Mouse (Mus musculus) adrenal gland, postnatal 36 days (tissue): ENCODE results near the gene Gm42742. TPM values are rescaled to one million over a fixed set of nuclear protein-coding genes. Genes with fewer than 3 reads are reported as not detected.

Experiments used
- DNase-seq, 2 experiments: peaks; one replicate each; pipeline ENCODE4 v3.0.0; 2021; ENCODE audit warnings: mixed read lengths in 1 of 2
- long read RNA-seq, 2 experiments: library from polyadenylated mRNA; stranded (forward); transcript quantifications; one replicate each; pipeline ENCODE4 v2.0.0; 2021; ENCODE audit warnings: borderline sequencing depth in 2 of 2
- total RNA-seq, 2 experiments: library from RNA; stranded (reverse); gene quantifications; 2 replicates each; pipeline ENCODE4 v1.2.3; 2021

Gene Gm42742
- total RNA-seq = 10 to 100 TPM; 28.9 to 29.6 TPM
- long read RNA-seq, experiment 1, partial matches to known transcripts = 0 of 2 reads
- long read RNA-seq, experiment 1, other reads (novel, unspliced or antisense) = 2 of 2 reads
- long read RNA-seq, experiment 2 = 0 reads

GRCm38 (mm10) chr7:127020901-127021562, at the start of gene Gm42742, which contains the start of gene Prrt2:
Gene Gm42742, minus strand, starts transcription at chr7:127021097.
Gene Prrt2, minus strand, starts transcription at chr7:127021211.
- peak; percentile 49 to 67 for DNase-seq

GRCm38 (mm10) chr7:127066317-127066716, 45.4 kb upstream of the Gm42742 start:
- peak; percentile 58 to 66 for DNase-seq

GRCm38 (mm10) chr7:127065538-127065937, 44.6 kb upstream of the Gm42742 start:
- DNase-seq = no peak

GRCm38 (mm10) chr7:127055026-127055585, 34.2 kb upstream of the Gm42742 start:
- no peak for DNase-seq

- DNase-seq = peak; percentile 91
These were observed 21.2 kb upstream of the Gm42742 start, which contains the start of gene Kif22 for GRCm38 (mm10) chr7:127041851-127042672. Gene Kif22, minus strand, starts transcription at chr7:127042471.

- DNase-seq = no peak
These were observed 10.3 kb upstream of the Gm42742 start for GRCm38 (mm10) chr7:127031244-127031643.

- no peak for DNase-seq
These were observed 9.3 kb upstream of the Gm42742 start for GRCm38 (mm10) chr7:127030172-127030571.

- no peak for DNase-seq
These were observed 7.0 kb upstream of the Gm42742 start for GRCm38 (mm10) chr7:127027885-127028284.

GRCm38 (mm10) chr7:127026984-127027726, 6.3 kb upstream of the Gm42742 start, which contains the start of gene Maz:
Gene Maz, minus strand, starts transcription at chr7:127027037.
- peak; percentile 99 to 100 for DNase-seq

- peak in 1 of 2 experiments; percentile 93 for DNase-seq
These were observed 5.7 kb upstream of the Gm42742 start for GRCm38 (mm10) chr7:127026616-127026983.

GRCm38 (mm10) chr7:127026161-127026600, 5.3 kb upstream of the Gm42742 start:
- peak; percentile 59 to 80 for DNase-seq

- peak; percentile 66 to 79 for DNase-seq
These were observed 4.8 kb upstream of the Gm42742 start for GRCm38 (mm10) chr7:127025556-127026160.

GRCm38 (mm10) chr7:127024755-127025555, 4.1 kb upstream of the Gm42742 start:
- peak; percentile 83 to 84 for DNase-seq

GRCm38 (mm10) chr7:127023896-127024690, 3.2 kb upstream of the Gm42742 start:
- no peak for DNase-seq

- DNase-seq = no peak
These were observed 2.4 kb upstream of the Gm42742 start for GRCm38 (mm10) chr7:127023272-127023691.

- DNase-seq = no peak
These were observed 1.8 kb upstream of the Gm42742 start for GRCm38 (mm10) chr7:127022528-127023271.

GRCm38 (mm10) chr7:127021563-127022527, 948 bp upstream of the Gm42742 start:
- DNase-seq = no peak
